Mouse (Mus musculus) bone marrow, adult 2 months (tissue): ENCODE results near the gene Olfr961.

Experiments
- CTCF ChIP-seq: fragments of 200-500 bp; IDR thresholded peaks from 2 replicates; pipeline ENCODE4 v1.5.1; 2011; ENCODE audit warnings: low read length, control low read depth; ENCODE audit not compliant: control insufficient read depth, insufficient read depth
- POLR2A ChIP-seq: fragments of 200-500 bp; IDR thresholded peaks from 2 replicates; pipeline ENCODE4 v1.6.1; 2011; ENCODE audit warnings: low read depth, mild to moderate bottlenecking, control low read depth, low read length, borderline replicate concordance; ENCODE audit not compliant: control insufficient read depth

DNA sequence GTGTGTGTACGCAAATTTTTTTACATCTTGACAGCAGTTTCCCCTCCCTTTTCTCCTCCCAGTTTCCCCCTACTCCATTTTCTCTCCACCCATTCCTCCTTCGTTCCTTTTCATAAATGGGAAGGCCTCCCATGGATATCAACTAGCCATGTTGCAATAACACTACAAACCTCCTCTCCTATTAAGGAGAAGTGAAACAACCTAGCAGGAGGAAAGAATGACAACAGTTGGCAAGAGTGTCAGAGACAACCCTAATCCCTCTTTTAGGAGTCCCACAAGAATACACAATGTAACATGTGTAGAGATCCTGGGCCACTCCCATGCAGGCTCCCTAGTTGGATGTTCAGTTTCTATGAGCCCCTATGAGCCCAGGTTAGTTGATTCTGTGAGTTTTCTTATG lies 29.9 kb downstream of the Olfr961 start:
- TF ChIP-seq POLR2A, result no peak
- no peak for TF ChIP-seq CTCF
